16 mouse cellular contexts compared by ENCODE assay signal in the genomic region with DNA sequence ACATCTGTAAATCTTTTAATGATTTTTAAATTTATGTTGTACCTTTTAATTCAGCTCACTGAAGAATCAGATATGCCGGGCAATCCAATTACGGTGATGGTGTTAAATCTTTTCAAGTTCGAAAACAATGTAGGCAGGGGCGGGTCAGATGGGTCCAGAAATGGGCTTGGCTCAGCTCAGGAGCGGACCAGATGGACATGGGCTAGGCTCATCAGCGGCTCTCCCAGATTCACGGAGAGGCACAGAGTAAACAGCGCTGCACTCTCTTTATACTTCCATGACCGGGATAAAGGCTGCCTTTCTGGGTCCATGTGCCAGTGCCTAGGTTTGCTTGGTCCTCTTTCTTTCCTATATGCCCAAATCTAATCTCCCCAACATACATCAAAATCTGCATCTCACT.
"Had no signal": no experiment of that assay in that cellular context is flagged by ENCODE, and none has a peak within 500 bp of the region (broad histone marks: within the 10 kb centered on the region; RNA-seq: fewer than 3 reads in every experiment).

No protein-coding gene starts in this region.

- H3K27ac ChIP-seq: layer of hippocampus, adult 2 months; left cerebral cortex, adult 2 months; limb, embryonic 12.5 days; liver, embryonic 13.5 days; midbrain, embryonic 12.5 days; neural tube, embryonic 13.5 days; stomach, embryonic 15.5 days had no signal

- H3K4me1 ChIP-seq: limb, embryonic 12.5 days; liver, embryonic 13.5 days; midbrain, embryonic 12.5 days; stomach, embryonic 15.5 days had no signal

- H3K9ac ChIP-seq: limb, embryonic 12.5 days; liver, embryonic 13.5 days; midbrain, embryonic 12.5 days; neural tube, embryonic 13.5 days; stomach, embryonic 15.5 days had no signal

- H3K9me3 ChIP-seq: limb, embryonic 12.5 days; liver, embryonic 13.5 days; midbrain, embryonic 12.5 days; neural tube, embryonic 13.5 days; stomach, embryonic 15.5 days had no signal

- H3K4me2 ChIP-seq: limb, embryonic 12.5 days; liver, embryonic 13.5 days; midbrain, embryonic 12.5 days; neural tube, embryonic 13.5 days; stomach, embryonic 15.5 days had no signal

- H3K27me3 ChIP-seq: limb, embryonic 12.5 days; liver, embryonic 13.5 days; midbrain, embryonic 12.5 days; neural tube, embryonic 13.5 days; stomach, embryonic 15.5 days had no signal

- ATAC-seq: midbrain, embryonic 16.5 days had no signal

- H3K4me3 ChIP-seq: layer of hippocampus, adult 2 months; left cerebral cortex, adult 2 months; limb, embryonic 12.5 days; liver, embryonic 13.5 days; midbrain, embryonic 12.5 days; neural tube, embryonic 13.5 days; stomach, embryonic 15.5 days had no signal

- DNase-seq: kidney, postnatal 10 days; kidney, postnatal 4 days; liver; liver, embryonic 13.5 days; lung, adult 18-20 months; retina, postnatal 1 day; right cerebral cortex, postnatal 4 days; thymus, adult 2 months; thymus, postnatal 25 days had no signal

- H3K36me3 ChIP-seq: limb, embryonic 12.5 days; liver, embryonic 13.5 days; midbrain, embryonic 12.5 days; neural tube, embryonic 13.5 days; stomach, embryonic 15.5 days had no signal
